Mouse (Mus musculus) stomach, embryonic 14.5 days (tissue): Measurements from ENCODE around the gene Ndufb3. TPM values are rescaled to one million over a fixed set of nuclear protein-coding genes. Genes with fewer than 3 reads are reported as not detected.
"Not testable (repeated sequence)": the region's sequence is repeated elsewhere in the genome, so short reads cannot be mapped to it uniquely, and the experiment has no call there.

ENCODE experiments used
- ATAC-seq: fragments of 200-750 bp; cut with Nextera tagmentation; 2 replicates; pipeline ENCODE4 v1.8.0; 2017; ENCODE audit warnings: low read depth, moderate TSS enrichment; ENCODE audit not compliant: insufficient number of reproducible peaks, insufficient read depth, low FRiP score
- H3K27ac ChIP-seq: fragments of 300-500 bp; sonication (generic); 2 replicates; pipeline ENCODE4 v1.5.1; 2014; ENCODE audit warnings: mild to moderate bottlenecking, low read length, moderate library complexity, mixed read lengths
- H3K27me3 ChIP-seq: fragments of 300-500 bp; sonication (generic); 2 replicates; pipeline ENCODE4 v1.6.1; 2014; ENCODE audit warnings: low read length, control low read depth, mixed read lengths; ENCODE audit not compliant: control insufficient read depth, insufficient read depth
- H3K36me3 ChIP-seq: fragments of 300-500 bp; sonication (generic); 2 replicates; pipeline ENCODE4 v1.6.1; 2014; ENCODE audit warnings: mild to moderate bottlenecking, control low read depth, low read length, moderate library complexity, mixed read lengths; ENCODE audit not compliant: control insufficient read depth, insufficient read depth
- H3K4me1 ChIP-seq: fragments of 300-500 bp; sonication (generic); 2 replicates; pipeline ENCODE4 v1.6.1; 2014; ENCODE audit warnings: low read length, control low read depth, mixed read lengths; ENCODE audit not compliant: control insufficient read depth, insufficient read depth
- H3K4me2 ChIP-seq: fragments of 300-500 bp; sonication (generic); replicated peaks from 2 replicates; pipeline ENCODE4 v1.6.1; 2014; ENCODE audit warnings: low read depth, low read length, control low read depth
- H3K4me3 ChIP-seq: fragments of 300-500 bp; sonication (generic); 2 replicates; pipeline ENCODE4 v1.5.1; 2014; ENCODE audit warnings: low read depth, low read length, control low read depth
- H3K9ac ChIP-seq: fragments of 300-500 bp; sonication (generic); replicated peaks from 2 replicates; pipeline ENCODE4 v1.6.1; 2014; ENCODE audit warnings: low read depth, mild to moderate bottlenecking, control low read depth, low read length, moderate library complexity, mixed read lengths
- H3K9me3 ChIP-seq: fragments of 300-500 bp; sonication (generic); 2 replicates; pipeline ENCODE4 v1.6.1; 2016; ENCODE audit warnings: low read depth, low read length, control low read depth; ENCODE audit not compliant: control insufficient read depth
- WGBS: fragments of 180-500 bp; shearing (Covaris S2); extraction: QIAGEN DNeasy Blood & Tissue Kit; methylation state at CpG from one replicate; pipeline ENCODE4 v1.1.7; 2014; 5-methylcytosine and 5-hydroxymethylcytosine counted together
- polyA plus RNA-seq: library from polyadenylated mRNA; unstranded; fragments of >200 nt; fragmentation: Nextera tagmentation; extraction: Ambion mirVana; gene quantifications from 2 replicates; pipeline ENCODE4 v1.2.1, GENCODE M21; 2014

Gene Ndufb3
- polyA plus RNA-seq: 188 and 191 TPM in 2 replicates

- Histone ChIP-seq H3K4me1 (peaks cover 5% of the 10 kb centered on the region; the same call in 1 of the 2 replicates), H3K4me2 (peak within 1 kb of the TSS; percentile 83), H3K9ac (peak within 1 kb of the TSS; percentile 76), H3K27ac (peak within 1 kb of the TSS; percentile 74; the same call in 1 of the 2 replicates), H3K36me3 (no peaks in the 10 kb centered on the region), H3K27me3 (no peaks in the 10 kb centered on the region), H3K9me3 (no peaks in the 10 kb centered on the region), H3K4me3 (peak within 1 kb of the TSS; percentile 89)
- WGBS: under 1% methylated on average over 41 of the region's 41 CpGs
- peak; percentile 98 for ATAC-seq
Observed at GRCm38 (mm10) chr1:58586171-58586997, at the start of gene Ndufb3, which contains the start of gene Fam126b. TSS of gene Ndufb3 (plus strand) at chr1:58586384. TSS of gene Fam126b (minus strand) at chr1:58586323.

GRCm38 (mm10) chr1:58541386-58541785 is 44.8 kb upstream of the Ndufb3 start:
- H3K36me3 ChIP-seq: peaks cover 48% of the 10 kb centered on the region
- WGBS: 89% methylated on average over 1 of the region's 1 CpGs

GRCm38 (mm10) chr1:58560370-58560769 is 25.8 kb upstream of the Ndufb3 start:
- WGBS: 93% methylated on average over 6 of the region's 6 CpGs
- not testable (repeated sequence) for ATAC-seq

More at GRCm38 (mm10) chr1:58541386-58541785, 44.8 kb upstream of the Ndufb3 start:
- ATAC-seq: no peak
- Histone ChIP-seq H3K4me1 (no peaks in the 10 kb centered on the region), H3K9ac (no peak overlapping the region), H3K9me3 (no peaks in the 10 kb centered on the region), H3K4me3 (no peak overlapping the region), H3K27ac (no peak overlapping the region), H3K4me2 (no peak overlapping the region), H3K27me3 (no peaks in the 10 kb centered on the region)

GRCm38 (mm10) chr1:58562455-58562854 is 23.7 kb upstream of the Ndufb3 start:
- Histone ChIP-seq H3K4me3 (no peak overlapping the region), H3K27ac (no peak overlapping the region), H3K36me3 (no peaks in the 10 kb centered on the region; the same call in 1 of the 2 replicates), H3K9ac (no peak overlapping the region), H3K27me3 (no peaks in the 10 kb centered on the region), H3K4me2 (no peak overlapping the region), H3K9me3 (no peaks in the 10 kb centered on the region), H3K4me1 (no peaks in the 10 kb centered on the region)
- no peak for ATAC-seq
- WGBS: 80% methylated on average over 1 of the region's 1 CpGs

More at GRCm38 (mm10) chr1:58560370-58560769, 25.8 kb upstream of the Ndufb3 start:
- H3K4me2 ChIP-seq, H3K4me1 ChIP-seq, H3K4me3 ChIP-seq, H3K36me3 ChIP-seq, H3K9me3 ChIP-seq, H3K9ac ChIP-seq, H3K27ac ChIP-seq, H3K27me3 ChIP-seq: not testable (repeated sequence)

GRCm38 (mm10) chr1:58564981-58565380 is 21.2 kb upstream of the Ndufb3 start:
- Histone ChIP-seq H3K27me3 (no peaks in the 10 kb centered on the region), H3K27ac (no peak overlapping the region), H3K4me1 (no peaks in the 10 kb centered on the region), H3K36me3 (no peaks in the 10 kb centered on the region), H3K4me3 (no peak overlapping the region), H3K4me2 (no peak overlapping the region), H3K9me3 (no peaks in the 10 kb centered on the region), H3K9ac (no peak overlapping the region)
- WGBS: 95% methylated on average over 5 of the region's 5 CpGs
- no peak for ATAC-seq

- Histone ChIP-seq H3K4me3 (no peak overlapping the region), H3K9ac (no peak overlapping the region), H3K27ac (no peak overlapping the region), H3K4me1 (no peaks in the 10 kb centered on the region), H3K4me2 (no peak overlapping the region), H3K9me3 (no peaks in the 10 kb centered on the region), H3K36me3 (no peaks in the 10 kb centered on the region), H3K27me3 (no peaks in the 10 kb centered on the region)
- no peak for ATAC-seq
Observed at GRCm38 (mm10) chr1:58566621-58567020, 19.6 kb upstream of the Ndufb3 start.

GRCm38 (mm10) chr1:58568456-58569130 is 17.6 kb upstream of the Ndufb3 start:
- Histone ChIP-seq H3K4me2 (no peak overlapping the region), H3K36me3 (no peaks in the 10 kb centered on the region), H3K9me3 (no peaks in the 10 kb centered on the region), H3K4me1 (no peaks in the 10 kb centered on the region), H3K4me3 (no peak overlapping the region), H3K27ac (no peak overlapping the region), H3K9ac (no peak overlapping the region), H3K27me3 (no peaks in the 10 kb centered on the region)
- no peak for ATAC-seq

GRCm38 (mm10) chr1:58570437-58570836 is 15.7 kb upstream of the Ndufb3 start:
- Histone ChIP-seq H3K4me2 (no peak overlapping the region), H3K4me3 (no peak overlapping the region), H3K36me3 (no peaks in the 10 kb centered on the region), H3K9me3 (no peaks in the 10 kb centered on the region), H3K27ac (no peak overlapping the region), H3K27me3 (no peaks in the 10 kb centered on the region), H3K4me1 (no peaks in the 10 kb centered on the region), H3K9ac (no peak overlapping the region)
- no peak for ATAC-seq
- WGBS: 50% methylated on average over 4 of the region's 4 CpGs
